Mouse (Mus musculus): ENCODE measurements at regions not wholly inside any gene's neighbourhood (a gene's known extent, or its start where the extent isn't known, plus 50 kb on each side); places are given as distances from the start of the nearest gene placed in this dataset.

- ATAC-seq = no peak
Measured at GRCm38 (mm10) chr8:26527186-26527580, 407.8 kb downstream of the Gm45692 start.

- ATAC-seq = no peak
Measured at GRCm38 (mm10) chr8:26529921-26530320, 410.6 kb downstream of the Gm45692 start.

DNA sequence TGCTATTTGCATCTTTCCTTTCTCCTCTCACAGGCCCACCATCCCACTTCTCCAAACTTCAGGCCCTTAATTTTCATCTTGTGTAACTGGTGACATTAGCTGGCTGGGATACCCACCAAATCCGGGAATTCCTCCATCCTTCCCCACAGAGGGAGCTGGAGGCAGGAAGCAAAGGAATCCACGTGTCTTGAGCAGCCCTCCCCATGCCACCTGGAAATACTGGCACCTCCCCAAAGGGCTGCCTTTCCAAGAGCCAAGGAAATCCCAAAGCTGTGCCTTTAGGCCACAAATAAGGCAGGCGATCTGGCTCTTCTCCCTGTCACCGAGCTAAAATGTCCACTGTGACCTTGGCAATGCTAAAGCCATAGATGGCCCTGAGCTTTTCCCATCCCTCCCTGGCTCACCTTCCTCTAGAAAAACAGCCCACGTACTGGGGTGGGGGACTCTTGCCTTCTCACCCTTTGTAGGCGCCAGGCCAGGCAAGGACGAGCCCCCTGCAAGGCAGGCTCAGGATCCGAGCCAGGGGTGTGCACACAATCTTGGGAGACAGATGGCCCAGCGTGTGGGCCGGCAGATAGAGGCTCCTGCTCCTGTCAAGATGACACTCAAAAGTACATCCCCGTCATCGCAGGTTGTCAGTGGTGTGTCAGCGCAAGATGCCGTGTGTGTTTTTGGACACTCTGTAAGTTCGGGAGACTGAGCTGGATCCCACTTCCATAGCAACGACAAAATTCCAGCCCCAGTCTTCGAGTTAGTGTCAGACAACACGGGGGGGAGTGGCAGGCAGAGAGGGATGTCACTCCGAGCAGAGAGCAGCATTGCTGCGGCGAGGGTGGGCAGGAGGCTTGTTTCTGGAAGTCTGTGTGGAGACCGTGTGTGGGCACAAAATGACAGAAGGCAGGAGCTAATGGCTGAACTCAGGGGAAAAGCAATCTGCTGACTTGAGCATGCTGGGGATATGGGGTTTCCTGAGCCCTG, 414.4 kb downstream of the Gm45692 start:
- no peak for ATAC-seq

DNA sequence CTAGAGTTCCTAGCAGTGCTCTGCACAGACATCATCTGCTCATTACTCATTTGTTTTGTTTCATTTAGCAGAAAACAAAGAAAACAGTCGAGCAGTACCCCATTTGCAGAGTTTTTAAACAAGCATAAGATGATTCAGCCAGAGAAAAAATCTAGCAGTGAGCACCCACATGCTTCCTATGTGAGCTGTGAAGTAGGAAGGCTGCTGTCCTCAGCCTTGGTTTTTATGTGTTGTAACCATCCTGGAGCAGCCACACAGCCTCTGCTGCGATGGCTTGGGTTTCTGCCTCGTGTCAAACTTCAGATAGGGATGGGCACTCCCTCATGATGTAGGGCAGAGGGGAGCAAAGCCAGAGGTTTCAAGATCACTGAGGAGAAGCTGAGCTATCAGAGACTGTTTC, 416.5 kb downstream of the Gm45692 start:
- no peak for ATAC-seq

DNA sequence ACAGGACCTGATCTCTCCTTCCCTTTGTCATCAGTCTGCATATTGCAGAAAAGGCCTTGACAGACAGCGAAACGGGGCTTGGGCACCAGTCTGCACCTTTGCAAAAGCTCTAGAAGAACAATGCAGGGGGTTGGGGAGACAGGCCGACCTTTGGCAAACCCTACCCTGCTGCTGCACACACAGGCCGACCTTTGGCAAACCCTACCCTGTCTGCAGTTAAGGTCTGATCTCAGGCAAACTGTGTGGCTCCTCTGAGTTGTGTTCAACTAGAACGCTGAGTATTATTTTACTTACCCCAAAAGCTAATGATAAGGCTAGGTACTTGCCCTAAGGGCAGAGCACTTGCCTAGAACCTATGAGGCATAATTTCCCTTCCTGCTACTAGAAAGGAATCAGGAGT, 423.4 kb upstream of the Zfp703 start:
- ATAC-seq = no peak

GRCm38 (mm10) chr8:26559196-26559595, 417.9 kb upstream of the Zfp703 start:
- ATAC-seq = no peak

GRCm38 (mm10) chr8:26563151-26563550, 414.0 kb upstream of the Zfp703 start:
- no peak for ATAC-seq

DNA sequence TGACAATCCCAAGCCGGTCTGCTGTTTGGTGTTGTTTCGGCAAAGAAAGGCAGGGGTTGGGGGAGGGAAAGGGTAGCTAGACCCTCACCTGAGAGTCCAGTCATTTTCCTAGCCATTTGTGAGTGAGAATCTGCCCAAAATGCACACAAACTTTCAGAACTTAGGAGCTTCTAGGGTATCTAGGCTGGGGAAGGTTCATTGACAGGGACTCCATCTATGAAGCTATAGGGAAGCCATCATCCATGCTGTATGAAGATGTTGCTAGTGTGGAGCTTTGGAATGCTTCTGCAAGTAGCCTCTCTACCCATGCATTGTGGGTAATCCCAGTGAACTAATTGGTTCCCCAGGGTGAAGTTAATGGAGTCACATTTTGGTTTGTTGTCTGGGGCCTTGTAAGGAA, 412.9 kb upstream of the Zfp703 start:
- ATAC-seq = no peak

DNA sequence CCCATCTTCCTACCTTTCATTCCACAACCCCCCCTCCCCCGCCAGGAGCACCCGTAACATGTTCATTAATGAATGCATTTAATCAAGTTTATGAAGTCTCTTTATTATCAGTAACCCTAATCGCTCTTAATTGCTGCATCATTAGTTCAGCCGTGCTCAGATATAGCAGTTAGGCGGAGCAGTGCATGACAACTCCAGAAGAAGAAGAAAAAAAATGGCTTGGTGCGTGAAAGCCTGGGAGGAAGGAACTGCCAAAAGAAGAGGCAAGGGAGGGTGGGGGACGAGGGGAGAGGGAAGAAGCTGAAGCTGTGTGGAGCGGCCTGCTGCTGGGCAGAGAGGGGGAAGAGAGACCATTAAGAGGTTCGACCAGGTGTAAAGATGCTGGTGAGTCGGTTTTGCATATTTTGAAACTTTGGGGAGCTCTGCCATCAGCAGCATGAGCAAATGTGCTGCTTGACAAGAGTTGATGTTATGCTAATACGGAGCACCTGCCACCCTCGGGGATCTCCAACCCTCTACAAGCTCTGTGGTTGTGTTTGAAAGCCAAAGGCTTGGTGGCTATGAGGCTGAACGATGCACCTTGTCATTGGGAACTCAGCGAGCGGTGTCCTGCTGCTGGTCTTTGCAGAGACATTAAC, 408.6 kb upstream of the Zfp703 start:
- no peak for ATAC-seq

DNA sequence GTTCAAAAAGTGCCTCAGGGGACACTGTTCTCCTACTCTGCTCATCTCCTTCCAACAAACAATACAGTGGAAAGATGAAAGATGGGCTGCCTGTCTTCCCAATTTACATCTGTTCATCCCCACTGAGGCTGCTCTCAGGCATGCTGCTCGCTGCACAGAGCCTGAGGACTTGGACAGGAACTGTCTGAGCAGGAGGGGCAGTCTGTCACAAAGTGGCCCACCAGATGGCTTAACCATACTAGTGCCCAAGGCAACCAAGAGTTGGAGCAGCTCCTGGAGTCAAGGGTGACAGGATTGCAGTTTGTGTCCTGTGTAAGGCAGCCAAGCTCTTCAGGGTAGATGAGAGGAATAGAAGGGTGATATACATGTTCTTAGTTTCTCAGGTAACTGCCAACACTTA, 388.3 kb upstream of the Zfp703 start:
- ATAC-seq = no peak

GRCm38 (mm10) chr8:26590591-26591212, 386.4 kb upstream of the Zfp703 start:
- no peak for ATAC-seq

- ATAC-seq = no peak
Measured at GRCm38 (mm10) chr8:26591266-26591665, 385.9 kb upstream of the Zfp703 start.

- ATAC-seq = no peak
Measured at GRCm38 (mm10) chr8:26593536-26594368, 383.4 kb upstream of the Zfp703 start.

DNA sequence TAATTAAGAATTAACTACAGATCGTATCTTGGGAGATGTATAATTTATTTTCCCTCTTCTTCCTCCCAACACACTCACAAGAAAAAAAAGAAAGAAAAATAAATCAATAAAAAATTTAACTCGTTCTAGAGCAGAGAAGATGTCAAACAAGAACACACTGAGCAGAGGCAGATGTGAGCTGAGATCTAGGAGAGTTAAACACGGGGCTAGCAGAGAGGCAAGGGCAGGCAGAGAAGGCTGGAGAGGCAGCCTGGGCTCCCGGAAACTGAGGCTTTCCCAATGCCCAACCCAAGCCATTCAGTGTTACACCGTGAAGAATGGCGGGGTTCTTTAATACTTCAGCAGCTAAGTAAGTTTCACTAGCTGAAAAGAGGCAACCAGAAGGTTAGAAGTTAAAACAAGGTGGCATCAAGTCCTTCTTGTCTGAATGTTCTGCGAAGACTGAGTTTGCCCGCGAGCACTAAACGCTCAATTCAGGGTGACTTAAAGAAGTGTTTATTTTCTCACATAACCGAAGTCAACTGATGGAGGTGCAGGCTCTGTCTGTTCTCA, 382.7 kb upstream of the Zfp703 start:
- ATAC-seq = no peak

GRCm38 (mm10) chr8:26595431-26596018, 381.6 kb upstream of the Zfp703 start:
- ATAC-seq = no peak

DNA sequence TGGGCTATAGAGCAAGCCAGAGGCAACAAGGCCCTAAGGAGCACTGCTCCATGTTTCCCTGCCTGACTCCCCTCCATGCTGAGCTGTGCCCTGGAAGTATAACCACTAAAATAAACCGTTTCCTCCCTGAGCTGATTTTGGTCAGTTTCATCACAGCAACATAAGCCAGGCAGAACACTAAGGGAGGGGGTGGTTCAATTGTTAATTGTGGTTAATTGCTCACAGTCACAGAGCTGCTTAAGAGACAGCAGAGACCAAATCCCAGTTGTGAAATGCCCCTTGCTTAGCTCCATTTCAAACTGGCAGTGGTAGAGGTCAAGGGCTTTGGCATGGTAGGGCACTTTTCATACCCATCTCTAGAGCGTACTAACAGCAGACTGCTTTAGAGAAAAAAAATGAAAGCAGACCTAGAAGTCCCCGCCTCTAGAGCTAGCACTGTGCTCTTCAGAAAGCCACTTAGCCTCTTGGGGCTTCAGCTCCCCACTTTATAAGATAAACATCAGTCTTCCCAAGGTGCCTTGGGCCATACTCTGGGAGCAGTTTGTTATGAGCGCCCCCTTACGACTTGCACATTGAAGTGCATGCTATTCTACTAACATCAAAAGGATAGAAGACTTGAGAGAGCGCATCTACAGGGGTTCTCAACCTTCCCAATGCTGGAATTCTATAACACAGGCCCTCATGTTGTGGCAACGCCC, 380.3 kb upstream of the Zfp703 start:
- no peak for ATAC-seq

GRCm38 (mm10) chr8:26598520-26598919, 378.6 kb upstream of the Zfp703 start:
- no peak for ATAC-seq

DNA sequence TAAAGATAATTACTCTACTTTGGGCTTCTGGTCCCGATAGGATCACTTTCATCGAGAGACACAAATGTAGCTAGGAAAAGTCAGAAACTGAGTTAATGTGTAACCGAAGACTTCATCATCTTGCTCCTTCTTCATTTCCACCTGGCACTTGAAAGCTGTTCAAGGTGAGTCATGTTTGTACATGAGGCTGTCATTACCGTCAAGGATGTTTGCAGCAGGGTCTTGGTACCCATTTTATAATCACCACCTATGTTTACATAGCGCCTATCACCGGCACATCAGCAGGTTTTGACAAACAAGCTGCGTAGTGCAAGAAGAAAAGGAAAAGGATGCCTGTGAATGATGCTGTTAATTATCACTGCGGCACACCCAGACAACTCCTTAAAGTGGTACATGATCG, 377.0 kb upstream of the Zfp703 start:
- ATAC-seq = no peak

DNA sequence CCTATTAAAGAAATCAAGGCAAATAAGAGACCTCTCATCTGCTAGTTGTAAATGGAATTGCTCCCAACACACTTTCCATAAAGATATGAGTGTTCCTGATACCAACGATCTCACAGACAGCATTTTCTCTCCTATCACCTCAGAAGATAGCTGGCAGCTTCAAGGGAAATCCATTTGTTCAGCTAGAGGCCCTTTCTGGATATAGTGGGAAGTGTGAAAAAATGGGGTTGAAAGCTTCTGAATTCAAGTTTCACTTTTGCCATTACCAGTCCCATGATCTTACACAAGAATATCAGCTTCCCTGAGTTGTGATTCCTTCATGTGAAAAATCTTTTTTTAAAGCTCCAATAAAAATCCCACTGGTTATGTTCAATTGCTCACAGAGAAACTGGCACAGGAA, 369.1 kb upstream of the Zfp703 start:
- no peak for ATAC-seq

DNA sequence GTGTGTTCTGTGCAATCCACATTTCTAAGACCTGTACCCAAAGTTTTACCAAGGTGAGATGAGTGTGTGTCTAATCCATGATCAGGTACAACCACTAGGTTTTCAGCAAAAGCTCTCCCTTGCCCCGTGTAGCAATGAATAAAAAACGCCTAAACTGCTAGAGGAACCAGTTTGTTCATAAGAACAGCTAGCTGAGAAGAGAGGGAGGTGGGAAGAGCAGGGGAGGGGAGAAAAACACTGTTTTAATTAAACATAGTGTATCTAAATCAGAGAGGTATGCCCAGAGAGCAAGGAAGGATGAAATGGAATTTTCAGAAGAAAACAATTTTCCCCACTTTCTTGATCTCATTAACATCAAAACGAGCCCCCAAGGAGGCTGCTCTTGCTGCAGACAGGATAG, 368.5 kb upstream of the Zfp703 start:
- no peak for ATAC-seq

- ATAC-seq = no peak
Measured at GRCm38 (mm10) chr8:26612153-26612552, 365.0 kb upstream of the Zfp703 start.

Measured in CD4-positive, CD25-positive, alpha-beta regulatory T cell, adult 4 months (primary cell).